Mouse (Mus musculus): ENCODE measurements around the gene Krt7.

DNA sequence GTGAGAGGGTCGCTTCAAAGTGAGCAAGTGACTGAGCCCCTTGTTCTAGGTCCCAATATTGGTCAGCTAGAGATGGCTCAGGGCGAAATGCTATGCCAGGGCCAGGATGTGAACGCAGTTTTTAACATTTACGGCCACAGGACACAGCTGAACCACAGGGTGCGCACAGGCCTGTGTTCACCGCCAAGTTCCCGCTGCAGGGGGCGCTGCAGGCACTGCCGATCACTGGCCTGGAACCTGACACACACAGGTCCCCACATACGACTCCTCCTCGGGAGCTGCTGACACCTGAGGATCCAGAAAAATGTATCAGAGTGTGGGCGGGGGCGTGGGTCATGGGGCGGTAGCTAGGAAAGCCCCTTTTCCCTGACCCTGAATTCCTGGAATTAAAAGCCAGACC is 48.4 kb downstream of the Krt7 start:
- TF ChIP-seq POLR2A (IDR thresholded peaks at IDR 0.05; ENCODE audit: extremely low read depth, insufficient read depth, low read length) (no peak), CTCF (IDR thresholded peaks at IDR 0.05; ENCODE audit: extremely low read depth, insufficient read depth, low read length) (no peak)

Measured in cortical plate, adult 2 months (tissue).